Mouse (Mus musculus) hematopoietic stem cell, adult 5-6 weeks (primary cell): ENCODE data around the gene Olfr837. TPM values are rescaled to one million over a fixed set of nuclear protein-coding genes. Genes with fewer than 3 reads are reported as not detected.
"Not testable (repeated sequence)": the region's sequence is repeated elsewhere in the genome, so short reads cannot be mapped to it uniquely, and the experiment has no call there.

Source experiments
- ATAC-seq, 2 experiments: fragments of 125-278 bp in 1 of 2; replicated peaks in 1 of 2; 2 replicates each; pipeline ENCODE4 v1.8.0; 2016 to 2017; ENCODE audit warnings: inconsistent platforms in 2 of 2, mild to moderate bottlenecking in 2 of 2, moderate number of reproducible peaks in 2 of 2, low read depth in 1 of 2, moderate TSS enrichment in 1 of 2; ENCODE audit not compliant: low FRiP score in 2 of 2, poor library complexity in 2 of 2, severe bottlenecking in 2 of 2, insufficient read depth in 1 of 2, low TSS enrichment in 1 of 2
- total RNA-seq: library from RNA; stranded (forward); fragments of 172-1452, 232-1000 nt; gene quantifications from 2 replicates; pipeline ENCODE4 v1.2.3, GENCODE M21; 2017

Olfr837 gene
- not detected in 2 replicates for total RNA-seq

DNA sequence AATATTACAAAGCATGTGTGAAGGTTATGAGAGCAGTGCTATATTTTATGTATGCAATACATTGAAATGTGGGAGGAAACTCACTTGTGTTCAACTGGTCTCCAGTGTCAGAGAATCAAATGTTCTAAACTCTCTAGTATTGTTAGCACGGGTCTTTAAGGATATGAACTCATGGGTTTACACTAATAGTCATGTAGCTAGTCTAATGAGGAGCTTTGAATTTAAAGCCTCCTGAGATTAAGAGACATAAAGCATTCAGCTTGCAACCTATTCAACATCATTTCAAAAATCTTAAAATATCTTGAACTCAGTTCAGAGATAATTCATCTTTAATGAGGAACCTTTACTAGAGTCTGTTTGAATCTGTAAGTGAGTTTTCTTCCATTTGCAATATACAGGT lies at the start of gene Olfr837:
Olfr837 (plus strand) TSS at position 301 of the 400 bp plus-strand sequence.
- no peak for ATAC-seq

DNA sequence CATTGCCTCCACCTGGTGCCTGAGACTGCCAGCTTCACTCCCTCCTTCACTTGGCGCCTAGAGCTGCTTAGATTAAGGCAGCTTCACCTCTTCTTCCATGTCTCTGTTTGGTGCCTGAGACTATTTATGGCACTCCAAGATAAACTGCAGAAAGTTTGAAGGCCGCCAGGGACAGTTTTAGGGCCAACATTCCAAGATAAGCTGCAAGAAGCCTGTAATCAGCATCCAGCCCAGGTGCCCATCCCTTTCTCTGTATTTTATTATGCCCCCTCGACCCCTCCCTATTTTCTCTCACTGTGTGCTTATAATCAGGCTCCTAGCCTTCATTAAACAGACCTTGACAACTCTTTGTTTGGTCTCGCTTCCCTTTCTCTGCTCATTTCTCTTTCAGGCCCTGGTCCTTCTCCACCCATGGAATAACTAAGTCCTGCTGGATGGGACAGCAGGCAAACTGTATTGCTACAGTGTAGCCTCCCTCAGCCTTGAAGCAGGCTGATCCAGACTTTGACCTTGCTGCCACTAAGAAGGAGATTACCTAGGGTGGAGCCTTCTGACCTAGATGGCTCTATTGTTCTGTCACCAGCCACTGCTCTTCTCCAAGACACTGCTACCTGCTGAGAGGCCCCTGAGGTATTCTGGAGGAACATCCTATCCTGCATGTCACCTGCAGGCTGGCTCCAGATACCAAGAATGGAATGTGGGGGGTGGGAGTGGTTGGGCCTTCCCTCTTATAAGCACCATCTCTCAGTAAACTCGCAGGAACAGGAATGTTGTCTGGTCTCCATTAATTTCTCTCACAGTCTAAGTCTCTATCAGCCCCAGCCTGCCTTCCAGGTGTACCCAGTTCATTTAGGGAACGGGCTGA lies 43.0 kb upstream of the Olfr837 start:
- ATAC-seq = not testable (repeated sequence)

DNA sequence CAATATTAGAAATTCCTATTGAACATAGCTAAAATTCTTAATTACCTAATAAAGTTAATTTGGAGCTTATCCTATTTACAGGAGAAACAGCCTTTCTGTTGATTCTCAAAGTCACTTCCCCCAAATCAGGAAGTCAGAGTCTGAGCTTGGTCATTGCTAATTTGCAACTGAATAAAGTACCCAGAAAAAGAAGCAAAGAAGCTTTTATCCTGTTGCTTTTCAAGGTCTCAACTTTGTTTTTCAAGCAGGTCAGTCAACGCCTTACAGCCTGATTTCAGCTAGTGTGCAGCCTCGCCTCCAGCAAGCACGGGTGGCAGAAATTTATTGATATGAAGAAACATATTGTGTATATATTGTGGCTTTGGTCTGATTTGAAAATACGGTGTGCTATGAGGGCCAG lies 38.8 kb upstream of the Olfr837 start:
- no peak for ATAC-seq

DNA sequence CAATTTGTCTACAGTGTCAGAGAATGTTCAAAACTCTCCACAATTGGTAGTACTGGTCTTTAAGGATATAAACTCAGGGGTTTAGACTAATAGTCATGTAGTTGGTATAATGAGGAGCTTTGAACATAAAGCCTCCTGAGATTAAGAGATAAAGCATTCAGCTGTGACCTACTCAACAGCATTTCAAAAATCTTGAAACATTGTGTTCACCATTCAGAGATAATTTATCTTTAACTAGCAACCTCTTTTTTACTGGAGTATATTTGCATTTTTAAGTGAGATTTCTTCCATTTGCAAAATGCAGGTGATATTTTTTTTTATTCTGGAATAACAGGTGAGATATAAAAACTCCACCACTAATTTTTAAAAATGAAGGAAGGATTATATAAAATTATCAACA lies 16.0 kb upstream of the Olfr837 start, which contains the start of gene Olfr836:
Olfr836 (plus strand) TSS at position 301 of the 400 bp plus-strand sequence.
- no peak for ATAC-seq

DNA sequence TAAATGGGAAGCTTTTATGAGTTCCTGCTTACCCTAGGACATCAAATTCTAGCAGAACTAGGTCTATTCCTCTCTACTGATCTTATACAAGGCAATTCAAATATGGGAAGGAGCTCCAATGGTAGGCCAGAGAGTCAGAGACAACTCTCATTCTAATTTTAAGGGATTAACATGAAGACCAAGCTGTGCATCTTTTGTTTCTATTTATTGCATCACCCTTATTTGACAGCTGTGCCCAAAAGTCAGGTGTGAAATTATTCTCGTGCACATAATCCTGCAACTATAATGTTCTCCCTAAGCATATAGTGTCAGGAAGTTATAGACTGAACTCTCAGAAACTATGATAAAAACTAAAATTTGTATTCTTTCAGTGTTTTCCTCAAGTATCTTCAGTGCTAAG lies 41.1 kb downstream of the Olfr837 start, which contains the start of gene Olfr839-ps1:
Olfr839-ps1 (minus strand) TSS at position 101 of the 400 bp plus-strand sequence.
- no peak for ATAC-seq

Other genes starting within 250 kb of the Olfr837 start
- gene Olfr832, start 199.2 kb upstream of the Olfr837 start, total RNA-seq = not detected in 2 replicates
- gene Olfr834, start 148.3 kb upstream of the Olfr837 start, total RNA-seq = not detected in 2 replicates
- gene Olfr835, start 103.6 kb upstream of the Olfr837 start, total RNA-seq = not detected in 2 replicates
- gene Olfr836, start 15.9 kb upstream of the Olfr837 start, total RNA-seq = not detected in 2 replicates
- not detected in 2 replicates for gene Olfr839-ps1, start 41.0 kb downstream of the Olfr837 start, total RNA-seq
- gene Olfr843, start 115.7 kb downstream of the Olfr837 start, total RNA-seq = not detected in 2 replicates
- gene Olfr844, start 180.0 kb downstream of the Olfr837 start, total RNA-seq = not detected in 2 replicates
- gene Olfr845, start 200.1 kb downstream of the Olfr837 start, total RNA-seq = not detected in 2 replicates
- gene Olfr846, start 227.7 kb downstream of the Olfr837 start, total RNA-seq = not detected in 2 replicates
- gene Olfr847, start 242.4 kb downstream of the Olfr837 start, total RNA-seq = not detected in 2 replicates